Mouse (Mus musculus): ENCODE results near the gene Xpr1. TPM values are rescaled to one million over a fixed set of nuclear protein-coding genes. Genes with fewer than 3 reads are reported as not detected.

The Xpr1 gene
- polyA plus RNA-seq, 1 experiment from 2014 or later, result 7.5 TPM

DNA sequence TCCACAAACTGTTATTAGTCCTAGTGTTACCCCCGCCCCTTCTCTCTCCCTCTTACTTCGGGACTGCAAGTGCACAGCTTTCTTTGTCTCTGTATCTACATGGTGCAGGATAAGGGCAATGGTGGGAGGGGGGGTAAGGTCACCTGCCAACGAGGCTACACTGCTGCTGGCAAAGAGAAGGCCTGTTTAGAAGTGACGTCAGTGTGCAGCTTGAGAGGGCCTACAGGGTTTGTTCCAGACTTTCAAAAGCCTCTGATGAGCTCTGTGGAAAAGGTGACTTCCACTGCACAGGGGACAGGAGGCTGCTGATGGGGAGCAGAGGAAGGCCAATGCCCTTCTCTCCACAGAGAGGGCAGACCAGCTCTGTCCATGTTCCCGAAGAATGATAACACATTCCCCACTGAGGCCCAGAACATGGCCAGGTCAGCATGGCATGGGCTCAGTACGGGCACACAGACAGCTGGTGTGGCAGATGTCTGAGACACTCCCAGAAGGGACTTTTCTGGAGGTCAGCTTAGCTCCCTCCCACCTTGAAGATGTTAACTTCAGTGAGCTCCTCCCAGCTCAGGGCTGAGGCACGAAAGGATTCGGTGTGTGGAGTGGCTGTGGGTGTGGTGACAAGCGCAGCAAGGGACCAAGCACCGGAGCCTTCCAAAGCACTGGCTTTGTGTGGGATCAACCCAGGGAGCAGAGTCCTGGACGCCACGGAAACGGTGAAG, 180.8 kb downstream of the Xpr1 start:
- Histone ChIP-seq H3K27ac (ENCODE audit: low read length) (no peak overlapping the region), H3K4me1 (replicated peaks; ENCODE audit: control insufficient read depth, insufficient read depth, low read length) (peaks cover 28% of the 10 kb centered on the region), H3K9ac (ENCODE audit: low read length) (no peak overlapping the region), H3K4me2 (ENCODE audit: low read depth, low read length) (no peak overlapping the region), H3K4me3 (ENCODE audit: low read length) (no peak overlapping the region), H3K9me3 (ENCODE audit: control insufficient read depth, low read length) (no peaks in the 10 kb centered on the region), H3K36me3 (ENCODE audit: control insufficient read depth, insufficient read depth, low read length) (no peaks in the 10 kb centered on the region), H3K27me3 (ENCODE audit: control insufficient read depth, insufficient read depth, low read depth, low read length) (no peaks in the 10 kb centered on the region)
- 56% methylated on average over 13 of the region's 13 CpGs for WGBS
- no peak for ATAC-seq (ENCODE audit: low read depth)

DNA sequence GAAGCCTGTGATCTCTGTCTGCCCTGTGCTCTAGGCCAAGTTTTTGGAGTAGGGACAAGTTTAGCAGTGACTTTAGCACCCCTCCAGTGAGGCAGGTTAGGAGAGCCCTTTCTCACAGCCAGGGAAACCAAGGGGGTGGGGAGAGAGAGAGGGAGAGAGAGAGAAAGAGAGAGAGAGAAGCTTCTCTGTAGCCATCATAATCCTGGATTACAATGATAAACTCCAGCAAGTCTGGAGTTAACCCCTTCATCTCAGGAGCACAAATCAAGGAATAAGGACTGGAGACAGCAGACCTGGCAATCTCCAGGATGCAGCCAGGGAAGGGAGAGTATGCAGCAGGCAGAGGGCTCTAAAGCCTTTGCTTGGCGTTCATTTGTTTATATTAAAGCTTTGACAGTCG, 181.6 kb downstream of the Xpr1 start:
- WGBS, result 11% methylated on average over 2 of the region's 2 CpGs
- Histone ChIP-seq H3K9me3 (ENCODE audit: control insufficient read depth, low read length) (no peaks in the 10 kb centered on the region), H3K4me2 (ENCODE audit: low read depth, low read length) (no peak overlapping the region), H3K9ac (ENCODE audit: low read length) (no peak overlapping the region), H3K27me3 (ENCODE audit: control insufficient read depth, insufficient read depth, low read depth, low read length) (no peaks in the 10 kb centered on the region), H3K27ac (ENCODE audit: low read length) (no peak overlapping the region), H3K4me1 (replicated peaks; ENCODE audit: control insufficient read depth, insufficient read depth, low read length) (peaks cover 28% of the 10 kb centered on the region), H3K36me3 (ENCODE audit: control insufficient read depth, insufficient read depth, low read length) (peaks cover 2% of the 10 kb centered on the region; the same call in 1 of the 2 replicates), H3K4me3 (ENCODE audit: low read length) (no peak overlapping the region)
- ATAC-seq (ENCODE audit: low read depth), result no peak

DNA sequence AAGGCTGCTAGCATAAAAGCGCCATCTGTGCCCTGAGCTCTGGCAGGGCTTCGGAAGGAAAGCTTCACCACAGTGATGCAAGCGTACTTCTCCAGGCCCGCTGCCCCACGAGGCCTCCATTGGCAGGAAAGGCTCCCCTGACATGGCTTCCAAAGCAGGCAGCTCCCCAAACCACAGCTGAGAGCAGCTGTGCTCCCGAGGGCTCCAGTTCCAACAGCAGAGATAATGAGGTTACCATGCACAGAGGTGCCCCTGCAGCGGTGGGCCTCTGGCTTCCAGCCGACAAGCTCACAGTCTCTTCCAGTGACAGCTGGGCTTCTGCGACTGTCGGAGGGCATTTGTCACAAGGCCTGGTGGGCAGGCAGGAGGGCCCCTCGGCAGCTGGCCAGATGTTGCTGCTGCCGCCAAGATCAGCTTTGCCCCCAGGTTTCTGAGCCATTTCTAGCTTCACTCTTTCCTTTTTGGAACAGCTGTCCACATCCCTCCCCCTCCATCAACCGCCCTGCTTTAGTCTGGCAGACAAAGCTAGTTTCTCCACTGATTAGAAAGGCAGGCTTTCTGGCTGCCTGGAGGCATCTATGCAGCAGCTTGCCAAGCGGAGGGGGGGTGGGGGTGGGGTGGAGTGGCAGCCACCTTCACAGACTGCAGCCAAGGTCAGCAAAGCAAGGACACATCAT, 183.1 kb downstream of the Xpr1 start:
- H3K4me2 ChIP-seq (ENCODE audit: low read depth, low read length), result no peak overlapping the region
- peaks cover 2% of the 10 kb centered on the region; the same call in 1 of the 2 replicates for H3K36me3 ChIP-seq (ENCODE audit: control insufficient read depth, insufficient read depth, low read length)
- WGBS, result 34% methylated on average over 14 of the region's 14 CpGs
- peak; percentile 87 for ATAC-seq (ENCODE audit: low read depth)
- H3K9ac ChIP-seq (ENCODE audit: low read length), result no peak overlapping the region
- no peaks in the 10 kb centered on the region for H3K9me3 ChIP-seq (ENCODE audit: control insufficient read depth, low read length)
- peaks cover 31% of the 10 kb centered on the region for H3K4me1 ChIP-seq (replicated peaks; ENCODE audit: control insufficient read depth, insufficient read depth, low read length)
- H3K27ac ChIP-seq (ENCODE audit: low read length), result peak overlapping the region; percentile 73
- no peaks in the 10 kb centered on the region for H3K27me3 ChIP-seq (ENCODE audit: control insufficient read depth, insufficient read depth, low read depth, low read length)
- H3K4me3 ChIP-seq (ENCODE audit: low read length), result no peak overlapping the region

DNA sequence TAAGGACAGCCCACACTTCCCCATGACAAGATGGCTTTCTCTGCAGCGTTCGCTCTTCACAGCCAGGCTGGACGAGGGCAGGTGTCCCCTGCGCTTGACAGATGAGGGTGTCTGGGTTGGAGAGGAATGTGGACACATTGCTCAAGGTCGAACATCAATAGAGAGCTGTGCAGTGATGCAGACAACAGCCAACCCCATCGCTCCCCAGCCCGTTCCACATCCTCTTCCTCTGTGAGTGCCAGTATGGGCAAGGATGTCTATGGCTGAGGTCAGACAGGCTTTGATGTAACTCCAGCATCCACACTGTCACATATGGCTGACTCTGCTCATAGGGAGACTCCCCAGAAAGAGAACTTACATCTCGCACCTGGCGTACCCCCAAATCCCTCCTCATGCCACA, 183.8 kb downstream of the Xpr1 start:
- 59% methylated on average over 9 of the region's 9 CpGs for WGBS
- peaks cover 2% of the 10 kb centered on the region; the same call in 1 of the 2 replicates for H3K36me3 ChIP-seq (ENCODE audit: control insufficient read depth, insufficient read depth, low read length)
- no peak overlapping the region for H3K4me3 ChIP-seq (ENCODE audit: low read length)
- H3K27me3 ChIP-seq (ENCODE audit: control insufficient read depth, insufficient read depth, low read depth, low read length), result no peaks in the 10 kb centered on the region
- no peaks in the 10 kb centered on the region for H3K9me3 ChIP-seq (ENCODE audit: control insufficient read depth, low read length)
- no peak overlapping the region for H3K4me2 ChIP-seq (ENCODE audit: low read depth, low read length)
- peaks cover 33% of the 10 kb centered on the region for H3K4me1 ChIP-seq (replicated peaks; ENCODE audit: control insufficient read depth, insufficient read depth, low read length)
- H3K9ac ChIP-seq (ENCODE audit: low read length), result no peak overlapping the region
- peak overlapping the region; percentile 73 for H3K27ac ChIP-seq (ENCODE audit: low read length)
- ATAC-seq (ENCODE audit: low read depth), result no peak

DNA sequence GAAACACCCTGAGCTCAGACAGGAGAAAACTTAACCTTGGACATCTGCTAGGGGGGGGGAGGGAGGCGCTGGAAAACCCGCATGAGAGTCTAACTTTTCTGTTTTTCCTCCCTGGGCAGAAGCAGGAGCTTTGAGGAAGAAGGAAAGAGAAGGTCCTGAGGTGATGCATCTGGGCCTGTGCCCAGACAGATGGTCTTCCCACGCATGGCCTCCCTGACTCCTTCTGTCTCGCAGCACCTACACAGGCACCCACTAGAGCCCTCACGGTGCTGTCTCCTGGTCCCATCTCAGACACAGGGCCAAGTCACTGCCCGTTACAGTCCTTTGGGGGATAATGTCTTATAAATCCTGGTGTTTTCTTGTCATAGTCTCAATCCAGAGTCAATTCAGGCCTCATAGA, 184.4 kb downstream of the Xpr1 start:
- 67% methylated on average over 6 of the region's 6 CpGs for WGBS
- peaks cover 2% of the 10 kb centered on the region; the same call in 1 of the 2 replicates for H3K36me3 ChIP-seq (ENCODE audit: control insufficient read depth, insufficient read depth, low read length)
- no peak overlapping the region for H3K4me2 ChIP-seq (ENCODE audit: low read depth, low read length)
- peak overlapping the region; percentile 73 for H3K27ac ChIP-seq (ENCODE audit: low read length)
- no peaks in the 10 kb centered on the region for H3K9me3 ChIP-seq (ENCODE audit: control insufficient read depth, low read length)
- peaks cover 34% of the 10 kb centered on the region for H3K4me1 ChIP-seq (replicated peaks; ENCODE audit: control insufficient read depth, insufficient read depth, low read length)
- ATAC-seq (ENCODE audit: low read depth), result no peak
- no peak overlapping the region for H3K4me3 ChIP-seq (ENCODE audit: low read length)
- H3K9ac ChIP-seq (ENCODE audit: low read length), result peak overlapping the region; percentile 28; the same call in 1 of the 2 replicates
- H3K27me3 ChIP-seq (ENCODE audit: control insufficient read depth, insufficient read depth, low read depth, low read length), result no peaks in the 10 kb centered on the region

DNA sequence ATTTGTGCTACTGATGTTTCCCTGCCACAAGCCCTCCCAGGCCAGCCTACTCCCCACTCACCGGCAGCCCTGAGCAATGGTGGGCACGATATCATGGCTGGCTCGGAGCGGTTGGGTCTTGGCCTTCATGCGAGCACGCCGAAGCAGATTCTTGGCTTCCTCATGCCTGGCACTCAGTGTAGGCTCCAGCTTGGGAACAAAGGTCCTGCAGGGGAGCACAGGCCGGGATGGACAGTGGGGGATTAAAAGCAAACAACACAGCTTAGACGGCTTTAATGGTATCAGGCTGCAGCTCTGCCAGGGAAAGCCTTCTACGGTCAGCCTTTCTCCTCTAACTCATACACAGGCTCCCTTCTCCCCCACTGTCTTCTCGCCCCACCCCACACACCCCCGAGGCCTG, 184.8 kb downstream of the Xpr1 start:
- H3K36me3 ChIP-seq (ENCODE audit: control insufficient read depth, insufficient read depth, low read length), result peaks cover 2% of the 10 kb centered on the region; the same call in 1 of the 2 replicates

DNA sequence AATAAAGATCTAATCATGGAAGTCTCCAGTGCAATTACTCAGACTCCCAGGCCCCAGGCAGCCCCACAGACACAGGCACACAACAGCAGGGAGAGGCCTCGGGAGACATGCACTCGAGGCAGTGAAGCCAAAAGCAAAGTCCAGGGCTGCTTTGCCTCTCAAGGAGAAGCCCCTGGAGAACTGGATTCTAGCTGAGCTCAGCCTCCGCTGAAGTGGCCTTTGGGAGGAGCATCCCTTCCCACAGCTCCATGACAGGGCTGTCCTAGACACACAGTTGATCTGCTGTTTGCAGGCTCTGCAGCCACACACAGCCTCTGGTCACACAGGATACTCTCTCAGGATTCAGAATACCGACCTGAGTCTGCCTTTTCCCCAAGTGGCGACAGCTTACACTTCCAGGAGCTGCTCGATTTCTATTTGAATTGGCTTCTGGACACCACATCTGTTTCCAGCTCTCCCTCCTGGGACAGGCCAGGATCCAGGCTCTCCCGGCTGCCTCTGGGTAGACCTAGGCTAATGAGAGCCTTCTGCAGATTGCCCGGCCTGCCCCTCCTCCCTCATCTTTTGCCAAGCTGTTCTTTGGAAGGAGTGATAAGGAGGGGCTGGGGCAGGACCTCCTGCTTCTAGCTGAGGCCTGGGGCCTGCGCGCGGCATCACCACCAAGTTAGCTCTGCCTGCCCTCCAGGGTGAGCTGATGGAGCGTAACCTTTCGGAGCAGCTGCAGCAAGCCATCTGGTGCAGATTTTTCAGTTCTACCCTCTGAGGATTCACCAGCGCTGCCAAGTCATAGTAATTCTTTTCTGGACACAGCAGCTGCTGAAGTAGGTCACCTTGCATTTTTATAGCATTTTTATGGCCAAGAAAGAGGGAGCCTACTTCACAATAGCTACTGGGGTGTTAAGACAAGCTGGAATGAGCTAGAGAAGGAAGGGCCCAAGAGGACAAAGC, 187.5 kb downstream of the Xpr1 start:
- Histone ChIP-seq H3K4me2 (ENCODE audit: low read depth, low read length) (no peak overlapping the region), H3K9ac (ENCODE audit: low read length) (no peak overlapping the region), H3K27me3 (ENCODE audit: control insufficient read depth, insufficient read depth, low read depth, low read length) (no peaks in the 10 kb centered on the region), H3K36me3 (ENCODE audit: control insufficient read depth, insufficient read depth, low read length) (peaks cover 2% of the 10 kb centered on the region), H3K4me1 (replicated peaks; ENCODE audit: control insufficient read depth, insufficient read depth, low read length) (peaks cover 22% of the 10 kb centered on the region), H3K27ac (ENCODE audit: low read length) (no peak overlapping the region), H3K9me3 (ENCODE audit: control insufficient read depth, low read length) (no peaks in the 10 kb centered on the region), H3K4me3 (ENCODE audit: low read length) (no peak overlapping the region)
- no peak for ATAC-seq (ENCODE audit: low read depth)
- WGBS, result 36% methylated on average over 14 of the region's 14 CpGs

More for the DNA sequence above, 184.8 kb downstream of the Xpr1 start:
- no peaks in the 10 kb centered on the region for H3K9me3 ChIP-seq (ENCODE audit: control insufficient read depth, low read length)
- H3K27me3 ChIP-seq (ENCODE audit: control insufficient read depth, insufficient read depth, low read depth, low read length), result no peaks in the 10 kb centered on the region
- peak overlapping the region; percentile 73 for H3K27ac ChIP-seq (ENCODE audit: low read length)
- ATAC-seq (ENCODE audit: low read depth), result no peak
- H3K4me2 ChIP-seq (ENCODE audit: low read depth, low read length), result no peak overlapping the region
- 51% methylated on average over 12 of the region's 12 CpGs for WGBS
- peaks cover 34% of the 10 kb centered on the region for H3K4me1 ChIP-seq (replicated peaks; ENCODE audit: control insufficient read depth, insufficient read depth, low read length)
- H3K4me3 ChIP-seq (ENCODE audit: low read length), result no peak overlapping the region
- peak overlapping the region; percentile 28; the same call in 1 of the 2 replicates for H3K9ac ChIP-seq (ENCODE audit: low read length)

Measured in lung, embryonic 16.5 days (tissue).